Mouse (Mus musculus) heart, adult 2 months (tissue): ENCODE measurements around the gene Tmod2. TPM values are rescaled to one million over a fixed set of nuclear protein-coding genes. Genes with fewer than 3 reads are reported as not detected.
A peak's percentile ranks its signal among the peaks of the same experiment; 100 is the strongest.

Experiments used
- DNase-seq, 2 experiments: peaks; one replicate each; pipeline ENCODE4 v3.0.0; 2021
- H3K27ac ChIP-seq: fragments of 200-600 bp; 2 replicates; pipeline ENCODE4 v1.8.1; 2022
- H3K27me3 ChIP-seq: fragments of 200-500 bp; 2 replicates; pipeline ENCODE4 v1.6.1; 2012; ENCODE audit warnings: mild to moderate bottlenecking, low read length, inconsistent platforms, mixed read lengths; ENCODE audit not compliant: control insufficient read depth, insufficient read depth
- H3K36me3 ChIP-seq: fragments of 200-500 bp; 2 replicates; pipeline ENCODE4 v1.6.1; 2012; ENCODE audit warnings: low read length, inconsistent platforms; ENCODE audit not compliant: control insufficient read depth, insufficient read depth
- H3K4me1 ChIP-seq: fragments of 200-500 bp; 2 replicates; pipeline ENCODE4 v1.6.1; 2011; ENCODE audit warnings: low read length; ENCODE audit not compliant: control insufficient read depth, insufficient read depth
- H3K4me3 ChIP-seq: fragments of 200-600 bp; 2 replicates; pipeline ENCODE4 v1.8.1; 2022
- H3K79me2 ChIP-seq: fragments of 200-500 bp; replicated peaks from 2 replicates; pipeline ENCODE4 v1.6.1; 2012; ENCODE audit warnings: mild to moderate bottlenecking, inconsistent platforms, low read length, moderate library complexity, mixed read lengths; ENCODE audit not compliant: control insufficient read depth, insufficient read depth
- H3K9ac ChIP-seq: fragments of 200-500 bp; 2 replicates; pipeline ENCODE4 v1.6.1; 2012; ENCODE audit warnings: low read depth, mild to moderate bottlenecking, control low read depth, inconsistent platforms, low read length, mixed read lengths
- CTCF ChIP-seq: fragments of 200-600 bp; IDR thresholded peaks from 2 replicates; pipeline ENCODE4 v1.8.1; 2022; ENCODE audit warnings: antibody characterized with exemption, mild to moderate bottlenecking, moderate library complexity
- EP300 ChIP-seq: fragments of 200-500 bp; IDR thresholded peaks from 2 replicates; pipeline ENCODE4 v1.6.1; 2011; ENCODE audit warnings: low read depth, low read length, control low read depth; ENCODE audit not compliant: insufficient read depth
- POLR2A ChIP-seq: fragments of 200-500 bp; IDR thresholded peaks from 2 replicates; pipeline ENCODE4 v1.6.1; 2011; ENCODE audit warnings: mild to moderate bottlenecking, low read depth, low read length, control low read depth; ENCODE audit not compliant: insufficient read depth
- WGBS: fragments of 180-500 bp; shearing (Covaris S2); methylation state at CpG from one replicate; pipeline ENCODE4 v1.1.7; 2018; 5-methylcytosine and 5-hydroxymethylcytosine counted together
- intact Hi-C: fragments of 180-260 bp; cut with DNase I; formaldehyde crosslinking; loops from one replicate; pipeline ENCODE4 v1.15.1; 2025
- polyA plus RNA-seq: library from polyadenylated mRNA; depleted of rRNA; stranded (reverse); fragments of >200 nt; gene quantifications from 2 replicates; pipeline ENCODE4 v1.2.3, GENCODE M21; 2012
- total RNA-seq, 2 experiments: library from RNA; stranded (reverse); gene quantifications; 2 replicates each; pipeline ENCODE4 v1.2.3; 2021

Gene Tmod2
- total and polyA plus RNA-seq, 3 experiments: 1.0 to 4.7 (median 3.8) TPM

DNA sequence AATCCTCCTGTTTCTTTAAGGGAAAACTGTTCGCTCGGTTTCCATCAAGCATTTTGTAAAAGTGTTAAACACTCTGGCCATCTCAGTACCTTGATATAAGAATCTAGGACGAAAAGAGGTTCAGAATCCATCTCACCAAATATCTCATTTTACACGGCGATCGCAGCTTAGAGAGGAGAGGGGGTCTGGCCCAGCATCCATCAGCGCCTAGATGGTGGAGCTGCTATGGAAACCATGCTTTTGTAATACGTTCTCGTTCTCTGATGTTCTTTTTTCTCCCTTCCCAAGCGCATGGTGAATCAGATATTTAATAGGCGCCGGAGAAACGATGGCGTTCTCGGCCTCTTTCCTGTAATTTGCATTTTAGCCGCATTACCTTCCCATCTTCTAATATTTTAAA is 1.2 kb downstream of the Tmod2 start:
- Histone ChIP-seq H3K9ac (no peak overlapping the region), H3K4me1 (no peaks in the 10 kb centered on the region), H3K36me3 (no peaks in the 10 kb centered on the region), H3K79me2 (no peaks in the 10 kb centered on the region), H3K27ac (no peak overlapping the region), H3K27me3 (0 out of 2 replicates have a peak, but pooled peaks cover 2% of the 10 kb centered on the region), H3K4me3 (peak overlapping the region; percentile 5; the same call in 1 of the 2 replicates)
- no peak for TF ChIP-seq POLR2A
- TF ChIP-seq EP300: no peak
- no peak for TF ChIP-seq CTCF
- WGBS: 51% methylated on average over 16 of the region's 16 CpGs
- DNase-seq: no peak
- intact Hi-C loops: no loop called here

GRCm38 (mm10) chr9:75609505-75609904 is 1.6 kb downstream of the Tmod2 start:
- DNase-seq: no peak
- Histone ChIP-seq H3K79me2 (no peaks in the 10 kb centered on the region), H3K27ac (no peak overlapping the region), H3K4me1 (no peaks in the 10 kb centered on the region), H3K27me3 (0 out of 2 replicates have a peak, but pooled peaks cover 2% of the 10 kb centered on the region), H3K36me3 (no peaks in the 10 kb centered on the region), H3K9ac (no peak overlapping the region), H3K4me3 (no peak overlapping the region)
- no peak for TF ChIP-seq EP300
- WGBS: 74% methylated on average over 1 of the region's 1 CpGs
- intact Hi-C loops: no loop called here

DNA sequence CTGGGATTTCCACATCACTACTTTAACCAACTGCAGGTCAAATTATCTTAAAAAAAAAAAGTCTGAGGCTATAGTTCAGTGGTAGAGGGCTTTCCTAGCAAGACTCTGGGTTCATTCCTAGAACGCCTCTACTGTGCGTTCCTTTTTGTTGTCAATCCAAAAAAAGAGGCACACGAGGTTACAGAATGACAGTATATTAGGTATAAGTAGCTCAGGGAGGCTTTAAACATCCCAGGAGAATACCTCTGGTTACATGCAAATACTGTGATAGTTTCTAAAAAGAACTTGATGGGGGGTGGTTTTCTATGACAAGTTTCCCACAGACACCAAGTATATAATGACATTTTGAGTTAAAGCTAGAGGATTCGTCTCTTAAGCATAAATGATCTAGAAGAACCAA is 3.6 kb downstream of the Tmod2 start:
- no peak overlapping the region for H3K4me3 ChIP-seq
- intact Hi-C loops: no loop called here
- DNase-seq: no peak
- H3K79me2 ChIP-seq: no peaks in the 10 kb centered on the region
- 0 out of 2 replicates have a peak, but pooled peaks cover 2% of the 10 kb centered on the region for H3K27me3 ChIP-seq
- no peaks in the 10 kb centered on the region for H3K4me1 ChIP-seq
- WGBS: 89% methylated on average over 4 of the region's 4 CpGs
- H3K36me3 ChIP-seq: no peaks in the 10 kb centered on the region
- H3K27ac ChIP-seq: no peak overlapping the region
- TF ChIP-seq CTCF (no peak), EP300 (no peak), POLR2A (no peak)
- H3K9ac ChIP-seq: no peak overlapping the region

DNA sequence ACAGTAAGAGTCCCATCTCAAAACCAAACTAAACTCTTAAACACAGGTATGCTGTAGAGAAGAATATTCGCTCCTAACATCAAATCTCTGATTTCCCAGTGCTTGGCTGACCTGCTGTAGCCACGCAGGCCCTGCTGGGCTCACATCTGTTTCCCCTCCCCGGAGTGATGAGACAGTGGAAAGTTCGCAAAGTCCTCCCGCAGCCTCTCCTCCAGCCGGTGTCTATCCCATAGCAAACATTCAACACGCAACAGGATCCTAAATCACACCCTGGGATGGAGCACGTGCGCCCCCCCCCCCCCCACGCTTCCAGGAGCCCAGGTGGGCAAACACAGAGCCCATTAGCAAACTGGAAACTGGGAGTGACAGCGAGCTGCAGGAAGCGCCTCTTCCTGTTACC is 9.6 kb downstream of the Tmod2 start:
- Histone ChIP-seq H3K9ac (no peak overlapping the region), H3K4me3 (no peak overlapping the region), H3K79me2 (no peaks in the 10 kb centered on the region), H3K27me3 (no peaks in the 10 kb centered on the region), H3K36me3 (no peaks in the 10 kb centered on the region), H3K4me1 (no peaks in the 10 kb centered on the region; the same call in 1 of the 2 replicates), H3K27ac (no peak overlapping the region)
- intact Hi-C loops: no loop called here
- DNase-seq: no peak
- WGBS: 26% methylated on average over 12 of the region's 12 CpGs
- TF ChIP-seq CTCF: no peak
- TF ChIP-seq EP300: no peak

GRCm38 (mm10) chr9:75600166-75600934 is 10.8 kb downstream of the Tmod2 start:
- intact Hi-C loops: no loop called here

DNA sequence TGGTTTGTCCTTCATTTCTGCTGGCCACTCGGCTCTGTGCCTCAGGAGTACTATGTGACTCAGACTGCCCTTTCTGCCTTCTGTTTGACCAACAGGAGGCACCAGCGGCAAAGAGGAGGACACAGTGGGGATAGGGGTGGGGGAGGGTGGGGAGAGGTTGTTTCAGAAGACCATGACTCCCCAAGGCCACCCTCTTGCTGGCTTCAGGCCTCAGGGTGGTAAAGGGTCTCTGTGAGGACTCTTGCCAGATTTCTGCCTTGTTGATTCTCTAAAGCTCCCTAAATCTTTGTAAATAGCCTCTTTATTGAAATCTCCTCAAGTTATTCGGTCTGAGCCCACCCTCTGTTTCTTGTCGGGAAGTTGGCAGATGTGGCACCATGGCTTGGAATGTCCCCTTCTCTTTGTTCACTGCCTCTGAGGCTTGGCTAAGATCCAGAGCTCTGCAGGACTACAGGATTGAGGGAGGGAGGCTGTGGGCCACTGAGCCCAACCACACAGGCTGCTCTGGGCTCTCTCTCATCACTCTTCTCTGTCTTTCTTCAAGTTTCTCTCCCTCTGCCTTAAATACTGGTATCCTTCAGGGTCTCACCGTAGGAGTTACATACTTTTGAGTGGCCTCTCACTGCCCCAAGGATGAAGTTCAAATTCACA is 11.8 kb downstream of the Tmod2 start:
- Histone ChIP-seq H3K79me2 (no peaks in the 10 kb centered on the region), H3K27ac (no peak overlapping the region), H3K4me3 (no peak overlapping the region), H3K9ac (no peak overlapping the region), H3K4me1 (no peaks in the 10 kb centered on the region; the same call in 1 of the 2 replicates), H3K27me3 (no peaks in the 10 kb centered on the region), H3K36me3 (no peaks in the 10 kb centered on the region)
- WGBS: 41% methylated on average over 5 of the region's 5 CpGs
- peak; percentile 22; the same call in 1 of the 2 replicates for TF ChIP-seq CTCF
- TF ChIP-seq POLR2A: no peak
- intact Hi-C loops: no loop called here
- no peak for DNase-seq

More at GRCm38 (mm10) chr9:75600166-75600934, 10.8 kb downstream of the Tmod2 start:
- Histone ChIP-seq H3K4me1 (no peaks in the 10 kb centered on the region; the same call in 1 of the 2 replicates), H3K79me2 (no peaks in the 10 kb centered on the region), H3K4me3 (no peak overlapping the region), H3K27ac (no peak overlapping the region), H3K27me3 (no peaks in the 10 kb centered on the region), H3K9ac (no peak overlapping the region), H3K36me3 (no peaks in the 10 kb centered on the region)
- WGBS: 65% methylated on average over 7 of the region's 7 CpGs
- no peak for DNase-seq
- TF ChIP-seq POLR2A (no peak), EP300 (no peak), CTCF (no peak)
